Mouse (Mus musculus): ENCODE measurements around the gene Tcte2. TPM values are rescaled to one million over a fixed set of nuclear protein-coding genes. Genes with fewer than 3 reads are reported as not detected.

Gene Tcte2
- total and polyA plus RNA-seq, 3 experiments, result 0.16 TPM; not detected in 2

GRCm38 (mm10) chr17:13720187-13720586, 41.4 kb downstream of the Tcte2 start:
- no peaks in the 10 kb centered on the region for H3K4me1 ChIP-seq (ENCODE audit: insufficient read depth, low read depth, low read length)
- no peaks in the 10 kb centered on the region for H3K36me3 ChIP-seq (replicated peaks)
- DNase-seq (ENCODE audit: low spot score), result no peak
- no peaks in the 10 kb centered on the region for H3K27me3 ChIP-seq (ENCODE audit: insufficient read depth, low read length)
- TF ChIP-seq GATA1 (IDR thresholded peaks at IDR 0.05; ENCODE audit: borderline replicate concordance, low read length) (no peak), POLR2AphosphoS5 (IDR thresholded peaks at IDR 0.05; ENCODE audit: insufficient replicate concordance, low read depth, low read length) (no peak), GATA2 (IDR thresholded peaks at IDR 0.05; ENCODE audit: borderline replicate concordance, low read depth, low read length) (no peak), CTCF (IDR thresholded peaks at IDR 0.05; ENCODE audit: low read depth, low read length) (no peak), TAL1 (conservative IDR thresholded peaks at IDR 0.05; ENCODE audit: low read depth, low read length) (no peak)
- H3K9me3 ChIP-seq (replicated peaks), result peaks cover 59% of the 10 kb centered on the region
- no peak for ATAC-seq (ENCODE audit: extremely low read depth, insufficient number of reproducible peaks, low FRiP score, poor library complexity, severe bottlenecking)
- H3K4me3 ChIP-seq (ENCODE audit: low read depth, low read length), result no peak overlapping the region

- ATAC-seq (ENCODE audit: extremely low read depth, insufficient number of reproducible peaks, low FRiP score, poor library complexity, severe bottlenecking) (no peak), DNase-seq (ENCODE audit: low spot score) (no peak)
- no peak for TF ChIP-seq CTCF (IDR thresholded peaks at IDR 0.05; ENCODE audit: low read depth, low read length)
- TF ChIP-seq GATA2 (IDR thresholded peaks at IDR 0.05; ENCODE audit: borderline replicate concordance, low read depth, low read length), result no peak
- TF ChIP-seq POLR2AphosphoS5 (IDR thresholded peaks at IDR 0.05; ENCODE audit: insufficient replicate concordance, low read depth, low read length), result no peak
- TF ChIP-seq TAL1 (conservative IDR thresholded peaks at IDR 0.05; ENCODE audit: low read depth, low read length), result no peak
- no peak for TF ChIP-seq GATA1 (IDR thresholded peaks at IDR 0.05; ENCODE audit: borderline replicate concordance, low read length)
- Histone ChIP-seq H3K9me3 (replicated peaks) (peaks cover 70% of the 10 kb centered on the region), H3K4me1 (ENCODE audit: insufficient read depth, low read depth, low read length) (no peaks in the 10 kb centered on the region), H3K36me3 (replicated peaks) (no peaks in the 10 kb centered on the region), H3K27me3 (ENCODE audit: insufficient read depth, low read length) (no peaks in the 10 kb centered on the region), H3K4me3 (ENCODE audit: low read depth, low read length) (no peak overlapping the region)
Measured at GRCm38 (mm10) chr17:13717428-13717827, 44.2 kb downstream of the Tcte2 start.

- Histone ChIP-seq H3K27me3 (ENCODE audit: insufficient read depth, low read length) (no peaks in the 10 kb centered on the region), H3K4me3 (ENCODE audit: low read depth, low read length) (no peak overlapping the region), H3K9me3 (replicated peaks) (peaks cover 68% of the 10 kb centered on the region), H3K4me1 (ENCODE audit: insufficient read depth, low read depth, low read length) (no peaks in the 10 kb centered on the region), H3K36me3 (replicated peaks) (no peaks in the 10 kb centered on the region)
- DNase-seq (ENCODE audit: low spot score) (no peak), ATAC-seq (ENCODE audit: extremely low read depth, insufficient number of reproducible peaks, low FRiP score, poor library complexity, severe bottlenecking) (no peak)
- no peak for TF ChIP-seq GATA2 (IDR thresholded peaks at IDR 0.05; ENCODE audit: borderline replicate concordance, low read depth, low read length)
- no peak for TF ChIP-seq TAL1 (conservative IDR thresholded peaks at IDR 0.05; ENCODE audit: low read depth, low read length)
- no peak for TF ChIP-seq POLR2AphosphoS5 (IDR thresholded peaks at IDR 0.05; ENCODE audit: insufficient replicate concordance, low read depth, low read length)
- TF ChIP-seq GATA1 (IDR thresholded peaks at IDR 0.05; ENCODE audit: borderline replicate concordance, low read length), result no peak
- TF ChIP-seq CTCF (IDR thresholded peaks at IDR 0.05; ENCODE audit: low read depth, low read length), result no peak
Measured at GRCm38 (mm10) chr17:13716336-13716735, 45.3 kb downstream of the Tcte2 start.

- DNase-seq (ENCODE audit: low spot score), result no peak
- H3K36me3 ChIP-seq (replicated peaks), result no peaks in the 10 kb centered on the region
- H3K4me3 ChIP-seq (ENCODE audit: low read depth, low read length), result no peak overlapping the region
- peaks cover 65% of the 10 kb centered on the region for H3K9me3 ChIP-seq (replicated peaks)
- no peaks in the 10 kb centered on the region for H3K27me3 ChIP-seq (ENCODE audit: insufficient read depth, low read length)
- TF ChIP-seq POLR2AphosphoS5 (IDR thresholded peaks at IDR 0.05; ENCODE audit: insufficient replicate concordance, low read depth, low read length), result no peak
- TF ChIP-seq CTCF (IDR thresholded peaks at IDR 0.05; ENCODE audit: low read depth, low read length), result no peak
- TF ChIP-seq GATA1 (IDR thresholded peaks at IDR 0.05; ENCODE audit: borderline replicate concordance, low read length), result no peak
- TF ChIP-seq TAL1 (conservative IDR thresholded peaks at IDR 0.05; ENCODE audit: low read depth, low read length), result no peak
- no peak for TF ChIP-seq GATA2 (IDR thresholded peaks at IDR 0.05; ENCODE audit: borderline replicate concordance, low read depth, low read length)
- ATAC-seq (ENCODE audit: extremely low read depth, insufficient number of reproducible peaks, low FRiP score, poor library complexity, severe bottlenecking), result no peak
- H3K4me1 ChIP-seq (ENCODE audit: insufficient read depth, low read depth, low read length), result no peaks in the 10 kb centered on the region
Measured at GRCm38 (mm10) chr17:13715511-13715910, 46.1 kb downstream of the Tcte2 start.

- TF ChIP-seq GATA2 (IDR thresholded peaks at IDR 0.05; ENCODE audit: borderline replicate concordance, low read depth, low read length), result no peak
- no peak for TF ChIP-seq TAL1 (conservative IDR thresholded peaks at IDR 0.05; ENCODE audit: low read depth, low read length)
- no peak for TF ChIP-seq POLR2AphosphoS5 (IDR thresholded peaks at IDR 0.05; ENCODE audit: insufficient replicate concordance, low read depth, low read length)
- TF ChIP-seq GATA1 (IDR thresholded peaks at IDR 0.05; ENCODE audit: borderline replicate concordance, low read length), result no peak
- no peak for TF ChIP-seq CTCF (IDR thresholded peaks at IDR 0.05; ENCODE audit: low read depth, low read length)
- Histone ChIP-seq H3K27me3 (ENCODE audit: insufficient read depth, low read length) (no peaks in the 10 kb centered on the region), H3K36me3 (replicated peaks) (no peaks in the 10 kb centered on the region), H3K4me1 (ENCODE audit: insufficient read depth, low read depth, low read length) (no peaks in the 10 kb centered on the region), H3K9me3 (replicated peaks) (peaks cover 59% of the 10 kb centered on the region), H3K4me3 (ENCODE audit: low read depth, low read length) (no peak overlapping the region)
- DNase-seq (ENCODE audit: low spot score) (no peak), ATAC-seq (ENCODE audit: extremely low read depth, insufficient number of reproducible peaks, low FRiP score, poor library complexity, severe bottlenecking) (no peak)
Measured at GRCm38 (mm10) chr17:13714654-13715053, 47.0 kb downstream of the Tcte2 start.

- TF ChIP-seq CTCF (IDR thresholded peaks at IDR 0.05; ENCODE audit: low read depth, low read length) (no peak), GATA1 (IDR thresholded peaks at IDR 0.05; ENCODE audit: borderline replicate concordance, low read length) (no peak), TAL1 (conservative IDR thresholded peaks at IDR 0.05; ENCODE audit: low read depth, low read length) (no peak), GATA2 (IDR thresholded peaks at IDR 0.05; ENCODE audit: borderline replicate concordance, low read depth, low read length) (no peak), POLR2AphosphoS5 (IDR thresholded peaks at IDR 0.05; ENCODE audit: insufficient replicate concordance, low read depth, low read length) (no peak)
- ATAC-seq (ENCODE audit: extremely low read depth, insufficient number of reproducible peaks, low FRiP score, poor library complexity, severe bottlenecking) (no peak), DNase-seq (ENCODE audit: low spot score) (no peak)
- no peaks in the 10 kb centered on the region for H3K27me3 ChIP-seq (ENCODE audit: insufficient read depth, low read length)
- no peaks in the 10 kb centered on the region for H3K36me3 ChIP-seq (replicated peaks)
- H3K9me3 ChIP-seq (replicated peaks), result peaks cover 59% of the 10 kb centered on the region
- H3K4me1 ChIP-seq (ENCODE audit: insufficient read depth, low read depth, low read length), result no peaks in the 10 kb centered on the region
- H3K4me3 ChIP-seq (ENCODE audit: low read depth, low read length), result no peak overlapping the region
Measured at GRCm38 (mm10) chr17:13714128-13714527, 47.5 kb downstream of the Tcte2 start.

Data from G1E (cell line).